ENCODE assay signal across 22 mouse cellular contexts in the genomic region with DNA sequence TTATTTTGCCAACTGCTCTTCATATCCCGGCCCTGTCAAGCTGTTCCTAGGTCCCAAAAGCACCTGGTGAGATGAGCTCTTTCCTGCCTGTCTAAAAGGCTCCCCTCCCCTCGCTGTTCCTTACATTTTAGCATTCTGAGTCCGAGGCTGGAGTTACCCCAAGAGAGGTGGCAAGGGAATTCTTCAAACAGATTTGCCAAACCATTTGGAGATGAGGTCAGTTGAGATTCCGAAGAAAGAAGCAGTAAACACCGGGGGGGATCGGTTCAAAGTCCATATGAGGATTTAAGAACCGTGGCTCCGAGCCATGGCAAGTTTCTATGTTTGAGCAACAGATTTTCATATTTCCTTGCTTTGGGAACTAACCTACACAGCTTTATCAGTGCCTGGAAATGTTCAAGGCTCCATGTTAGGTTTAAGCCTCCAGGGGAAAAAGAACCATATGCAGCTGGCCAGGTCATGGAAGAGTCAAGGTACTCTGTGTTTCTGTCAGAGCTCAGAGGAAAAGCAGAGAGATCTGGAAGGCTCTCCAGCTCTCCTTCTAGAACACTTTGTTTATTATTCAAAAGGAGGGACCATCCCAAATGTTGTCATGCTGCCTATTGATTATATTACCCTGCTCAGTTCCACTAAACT. TPM values are rescaled to one million over a fixed set of nuclear protein-coding genes. Genes with fewer than 3 reads are reported as not detected.
"Had no signal": no experiment of that assay in that cellular context is flagged by ENCODE, and none has a peak within 500 bp of the region (broad histone marks: within the 10 kb centered on the region; RNA-seq: fewer than 3 reads in every experiment).

No protein-coding gene starts in this region.

- DNase-seq: kidney, adult 8-10 months; kidney, postnatal 36 days; layer of hippocampus, adult 9-11 months; layer of hippocampus, postnatal 36 days; lung, embryonic 14.5 days; lung, postnatal 10 days; right cerebral cortex, postnatal 14 days; thymus, adult 2 months; thymus, postnatal 25 days had no signal

- H3K9ac ChIP-seq: limb, embryonic 12.5 days; liver, embryonic 12.5 days; lung, embryonic 14.5 days; midbrain, embryonic 12.5 days; neural tube, embryonic 13.5 days had no signal

- ATAC-seq: liver, embryonic 12.5 days; midbrain, embryonic 16.5 days had no signal

- H3K9me3 ChIP-seq: limb, embryonic 12.5 days; liver, embryonic 12.5 days; midbrain, embryonic 12.5 days; neural tube, embryonic 13.5 days had no signal

- H3K27me3 ChIP-seq: limb, embryonic 12.5 days; liver, embryonic 12.5 days; midbrain, embryonic 12.5 days; neural tube, embryonic 13.5 days had no signal

- H3K4me3 ChIP-seq: limb, embryonic 12.5 days; liver, embryonic 12.5 days; midbrain, embryonic 12.5 days; neural tube, embryonic 13.5 days had no signal

- H3K27ac ChIP-seq: kidney, postnatal 0 days; limb, embryonic 12.5 days; liver, embryonic 12.5 days; macrophage; midbrain, embryonic 12.5 days; neural tube, embryonic 13.5 days had no signal

- H3K4me2 ChIP-seq: limb, embryonic 12.5 days; liver, embryonic 12.5 days; lung, embryonic 14.5 days; midbrain, embryonic 12.5 days; neural tube, embryonic 13.5 days had no signal

- H3K36me3 ChIP-seq: limb, embryonic 12.5 days; liver, embryonic 12.5 days; midbrain, embryonic 12.5 days; neural tube, embryonic 13.5 days had no signal

RNA-seq across cellular contexts. Expression of a gene that starts 19.2 kb away (rescaled TPM):
- total RNA-seq: layer of hippocampus, adult 18-20 months; layer of hippocampus, postnatal 36 days; left cerebral cortex, adult 8-10 months; left cerebral cortex, postnatal 25 days; megakaryocyte-erythroid progenitor cell, adult 5-6 weeks had no signal
- polyA plus RNA-seq: kidney, postnatal 0 days; limb, embryonic 12.5 days; liver, embryonic 12.5 days; liver, embryonic 16.5 days; lung, embryonic 14.5 days; macrophage; midbrain, embryonic 12.5 days; midbrain, embryonic 16.5 days; neural tube, embryonic 13.5 days; spleen, adult 2 months; thymus, adult 2 months had no signal
